Mouse (Mus musculus) ovary, postnatal 10 days (tissue): ENCODE results near the gene Pex11g.

Source experiments
- DNase-seq: peaks from one replicate; pipeline ENCODE4 v3.0.0; 2022; ENCODE audit warnings: low spot score

The Pex11g gene

DNA sequence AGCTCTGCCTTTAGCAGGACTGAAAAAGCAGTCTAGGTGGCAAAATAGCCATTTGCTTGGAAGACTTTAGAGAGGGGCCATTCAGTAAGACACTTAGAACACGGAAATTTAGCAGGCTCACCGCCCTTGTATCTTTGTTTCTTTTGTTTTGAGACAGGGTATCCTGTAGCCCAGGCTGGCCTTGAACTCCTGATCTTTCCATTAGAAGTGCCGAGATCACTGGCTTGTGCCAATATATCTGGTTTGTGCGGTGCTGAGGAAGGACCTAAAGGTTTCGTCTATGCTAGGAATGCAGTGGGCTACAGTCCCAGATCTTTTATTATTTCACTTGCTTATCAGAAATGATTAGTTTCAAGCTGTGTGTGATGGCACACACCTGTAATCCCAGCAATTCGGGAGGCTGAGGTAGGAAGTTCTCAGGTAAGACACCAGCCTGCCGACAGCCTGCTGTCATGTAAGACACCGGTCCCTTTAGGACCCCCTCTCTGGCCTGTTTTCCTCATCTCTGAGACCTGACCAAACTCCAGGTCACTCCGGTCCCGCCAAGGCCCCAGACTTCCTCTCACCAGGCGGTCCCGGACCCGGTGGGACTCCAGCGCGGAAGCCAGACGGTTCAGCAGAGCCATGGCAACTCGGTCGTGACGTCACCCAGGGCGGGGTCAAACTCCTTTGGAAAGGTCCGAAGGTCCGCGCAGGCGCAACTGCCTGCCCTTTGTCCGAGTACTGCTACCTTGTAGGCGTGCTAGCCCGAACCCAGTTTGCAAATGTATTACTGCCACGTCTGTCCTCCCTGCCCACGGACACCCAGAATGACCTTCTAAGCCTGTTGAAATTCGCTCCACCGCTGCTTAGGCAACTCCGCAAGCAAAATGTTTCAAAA lies at the start of gene Pex11g:
Gene Pex11g (minus strand): TSS at position 675 of the 880 bp plus-strand sequence.
- DNase-seq, result peak; percentile 98

DNA sequence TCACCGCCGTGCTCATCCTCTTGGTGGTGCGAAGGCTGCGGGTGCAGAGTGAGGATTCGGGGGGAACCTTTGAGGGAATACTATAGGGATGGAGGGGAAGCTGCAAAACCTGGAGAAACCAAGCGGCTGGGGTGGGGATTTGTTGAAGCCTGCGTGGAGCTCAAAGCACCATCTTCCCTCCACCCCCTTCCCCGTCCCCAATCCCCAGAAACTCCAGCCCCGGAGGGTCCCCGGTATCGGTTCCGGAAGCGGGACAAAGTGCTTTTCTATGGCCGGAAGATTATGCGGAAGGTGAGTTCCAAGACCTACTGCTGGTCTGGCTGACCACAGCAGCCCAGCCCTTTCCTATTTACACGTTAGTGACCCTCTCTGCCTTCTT lies 49.6 kb upstream of the Pex11g start:
- DNase-seq, result no peak

DNA sequence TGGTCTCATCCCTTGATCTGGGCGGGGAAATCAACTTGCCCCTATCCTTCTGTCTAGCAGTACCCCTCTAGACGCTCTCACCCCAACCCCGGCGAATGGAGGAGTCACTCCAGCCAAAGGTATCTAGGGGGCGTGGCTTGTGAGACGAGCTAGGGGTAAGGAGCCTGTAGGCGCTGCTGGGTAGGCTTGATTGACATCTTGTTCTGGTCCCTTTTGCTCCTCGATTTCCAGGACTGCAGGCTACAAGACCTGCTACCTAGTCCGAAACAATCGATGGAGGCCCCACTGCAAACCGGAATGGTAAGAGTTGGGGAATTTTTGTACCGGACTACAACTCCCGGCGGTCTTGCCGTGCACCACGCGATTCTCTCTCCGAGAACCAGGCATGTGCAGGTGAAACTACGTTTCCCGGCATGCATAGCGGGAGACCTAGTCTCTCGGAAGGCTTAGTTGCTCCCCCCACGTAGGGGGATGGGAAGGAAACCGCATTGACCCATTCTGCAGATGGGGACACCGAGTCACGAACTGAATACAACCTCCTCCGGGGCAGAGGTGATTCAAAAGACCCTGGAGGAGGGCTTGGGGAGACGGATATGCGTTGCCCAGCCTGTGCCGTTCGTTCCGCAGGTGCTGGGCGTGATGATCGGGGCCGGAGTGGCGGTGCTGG lies 49.1 kb upstream of the Pex11g start:
- peak; percentile 76 for DNase-seq

- no peak for DNase-seq
Observed at GRCm38 (mm10) chr8:3515771-3516417, 48.4 kb upstream of the Pex11g start.

GRCm38 (mm10) chr8:3515260-3515671 lies 47.8 kb upstream of the Pex11g start, which contains the start of gene Pnpla6:
Pnpla6 (plus strand) TSS chr8:3515384.
- peak; percentile 77 for DNase-seq

DNA sequence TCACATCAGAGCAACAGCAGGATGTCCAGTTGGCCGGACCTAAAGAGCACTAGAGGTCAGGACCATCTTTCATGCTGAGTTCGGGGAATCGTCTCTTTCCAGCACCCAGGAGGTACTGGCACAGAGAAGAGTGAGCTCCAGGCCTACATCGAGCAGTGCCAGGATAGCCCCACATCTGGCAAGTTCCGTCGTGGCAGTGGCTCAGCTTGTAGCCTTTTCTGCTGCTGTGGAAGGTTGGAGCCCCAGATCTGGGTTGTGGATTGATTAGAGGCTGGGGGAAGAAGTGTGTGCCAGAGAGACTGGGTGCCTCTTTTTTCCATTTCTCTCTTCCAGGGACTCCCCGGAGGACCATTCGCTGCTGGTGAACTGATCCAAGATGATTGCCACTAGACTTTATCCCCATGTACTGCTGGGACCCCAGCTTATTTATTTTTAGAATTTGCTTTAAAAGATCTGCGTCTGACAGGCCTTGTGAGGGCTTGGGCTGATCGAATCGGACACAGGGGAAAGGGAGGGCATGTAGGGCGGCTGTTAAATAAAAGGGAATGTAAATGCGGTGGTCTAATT lies 47.3 kb upstream of the Pex11g start:
- DNase-seq, result no peak

GRCm38 (mm10) chr8:3507979-3508754 lies 40.7 kb upstream of the Pex11g start:
- DNase-seq, result no peak

DNA sequence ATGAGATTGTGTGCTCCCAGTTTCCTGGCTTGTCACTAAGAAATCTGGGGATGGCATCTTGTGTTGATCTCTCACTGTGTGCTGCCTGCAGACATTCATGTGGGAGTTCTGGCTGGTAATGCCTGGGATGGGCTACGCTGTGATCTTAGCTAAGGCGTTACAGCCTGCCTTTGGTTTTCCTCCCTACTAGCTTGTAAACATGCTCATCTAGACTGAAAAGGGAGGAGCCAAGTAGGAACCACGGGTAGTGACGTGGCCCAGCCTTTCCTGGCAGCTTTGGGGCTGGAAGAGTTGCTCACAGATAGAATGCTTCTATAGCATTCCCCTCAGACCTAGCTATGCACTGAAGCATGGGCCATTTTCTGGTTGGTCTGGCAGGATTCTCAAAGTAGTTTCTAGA lies 34.7 kb upstream of the Pex11g start:
- no peak for DNase-seq

- DNase-seq, result peak; percentile 93
Observed at GRCm38 (mm10) chr8:3500235-3501090, 33.0 kb upstream of the Pex11g start, which contains the start of gene Mcoln1. Mcoln1 (plus strand) TSS chr8:3500457.

- no peak for DNase-seq
Observed at GRCm38 (mm10) chr8:3499751-3500150, 32.3 kb upstream of the Pex11g start.

GRCm38 (mm10) chr8:3498583-3498982 lies 31.1 kb upstream of the Pex11g start:
- no peak for DNase-seq

- no peak for DNase-seq
Observed at GRCm38 (mm10) chr8:3496428-3496748, 28.9 kb upstream of the Pex11g start.

DNA sequence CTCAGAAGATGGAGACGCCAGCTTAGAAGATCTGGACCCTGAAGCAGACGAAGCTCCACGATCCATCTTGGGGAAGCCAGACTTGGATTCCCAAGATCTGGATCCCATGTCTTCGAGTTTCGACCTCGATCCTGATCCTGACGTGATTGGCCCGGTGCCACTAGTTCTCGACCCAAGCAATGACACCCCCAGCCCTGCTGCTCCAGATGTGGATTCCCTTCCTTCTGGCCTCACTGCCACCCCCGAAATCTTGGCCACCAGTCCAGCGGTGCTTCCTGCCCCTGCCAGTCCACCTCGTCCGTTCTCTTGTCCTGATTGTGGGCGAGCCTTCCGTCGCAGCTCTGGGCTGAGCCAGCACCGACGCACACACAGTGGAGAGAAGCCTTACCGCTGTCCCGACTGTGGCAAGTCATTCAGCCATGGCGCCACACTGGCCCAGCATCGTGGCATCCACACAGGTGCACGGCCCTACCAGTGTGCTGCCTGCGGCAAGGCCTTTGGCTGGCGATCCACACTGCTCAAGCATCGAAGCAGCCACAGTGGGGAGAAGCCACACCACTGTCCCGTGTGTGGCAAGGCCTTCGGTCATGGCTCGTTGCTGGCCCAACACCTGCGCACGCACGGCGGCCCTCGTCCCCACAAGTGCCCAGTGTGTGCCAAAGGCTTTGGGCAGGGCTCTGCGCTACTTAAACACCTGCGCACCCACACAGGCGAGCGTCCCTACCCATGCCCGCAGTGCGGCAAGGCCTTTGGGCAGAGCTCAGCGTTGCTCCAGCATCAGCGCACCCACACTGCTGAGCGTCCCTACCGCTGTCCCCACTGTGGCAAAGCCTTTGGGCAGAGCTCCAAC lies 28.3 kb upstream of the Pex11g start:
- no peak for DNase-seq

GRCm38 (mm10) chr8:3493845-3494208 lies 26.3 kb upstream of the Pex11g start:
- no peak for DNase-seq

GRCm38 (mm10) chr8:3492901-3493844 lies 25.7 kb upstream of the Pex11g start, which contains the start of gene Zfp358:
Zfp358 (plus strand) TSS chr8:3493138.
- DNase-seq, result peak; percentile 60

DNA sequence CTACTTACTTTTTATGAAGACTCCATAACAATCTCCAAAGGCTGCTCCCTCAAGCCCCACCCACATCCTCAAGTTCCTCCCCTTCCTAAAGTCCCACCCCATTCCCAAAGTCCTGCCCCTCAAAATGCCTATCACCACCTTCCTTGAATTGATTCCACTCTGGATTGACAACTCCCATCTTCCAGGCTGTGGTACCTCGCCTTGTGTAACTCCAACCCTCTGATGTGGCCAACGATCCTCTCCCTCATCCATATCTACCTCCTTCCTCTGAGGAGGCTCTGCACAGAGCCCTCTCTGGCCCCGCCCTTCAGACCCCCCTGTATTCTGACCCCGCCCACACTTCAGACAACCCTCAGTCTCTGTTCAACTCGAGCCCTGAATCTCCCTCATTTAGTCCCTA lies 17.7 kb upstream of the Pex11g start:
- no peak for DNase-seq

GRCm38 (mm10) chr8:3483546-3483945 lies 16.1 kb upstream of the Pex11g start:
- no peak for DNase-seq

DNA sequence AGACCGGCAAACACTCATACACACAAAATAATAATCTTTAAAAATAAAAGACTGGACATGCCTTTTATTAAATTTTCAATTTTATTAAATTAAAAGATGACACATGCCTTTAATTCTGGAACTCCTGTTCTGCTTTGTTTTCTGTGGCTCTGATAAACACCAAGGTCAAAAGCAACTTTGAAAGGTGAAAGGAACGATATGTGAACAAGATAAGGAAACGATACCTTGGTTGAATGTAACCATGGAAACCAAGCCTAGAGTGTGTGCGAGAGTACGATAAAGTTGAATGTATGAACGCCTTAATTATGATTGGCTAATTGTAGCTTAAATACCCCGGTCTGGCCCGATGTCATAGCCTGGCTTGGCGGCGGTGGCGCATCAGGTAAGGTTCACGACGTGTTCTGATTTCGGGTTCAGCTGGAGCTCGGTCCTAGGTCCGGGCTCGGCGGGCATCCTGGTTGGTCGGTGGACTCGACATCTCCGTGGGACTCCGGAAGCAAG lies 14.8 kb upstream of the Pex11g start:
- DNase-seq, result no peak
